ENCODE assay signal across 7 mouse cellular contexts in the genomic region with DNA sequence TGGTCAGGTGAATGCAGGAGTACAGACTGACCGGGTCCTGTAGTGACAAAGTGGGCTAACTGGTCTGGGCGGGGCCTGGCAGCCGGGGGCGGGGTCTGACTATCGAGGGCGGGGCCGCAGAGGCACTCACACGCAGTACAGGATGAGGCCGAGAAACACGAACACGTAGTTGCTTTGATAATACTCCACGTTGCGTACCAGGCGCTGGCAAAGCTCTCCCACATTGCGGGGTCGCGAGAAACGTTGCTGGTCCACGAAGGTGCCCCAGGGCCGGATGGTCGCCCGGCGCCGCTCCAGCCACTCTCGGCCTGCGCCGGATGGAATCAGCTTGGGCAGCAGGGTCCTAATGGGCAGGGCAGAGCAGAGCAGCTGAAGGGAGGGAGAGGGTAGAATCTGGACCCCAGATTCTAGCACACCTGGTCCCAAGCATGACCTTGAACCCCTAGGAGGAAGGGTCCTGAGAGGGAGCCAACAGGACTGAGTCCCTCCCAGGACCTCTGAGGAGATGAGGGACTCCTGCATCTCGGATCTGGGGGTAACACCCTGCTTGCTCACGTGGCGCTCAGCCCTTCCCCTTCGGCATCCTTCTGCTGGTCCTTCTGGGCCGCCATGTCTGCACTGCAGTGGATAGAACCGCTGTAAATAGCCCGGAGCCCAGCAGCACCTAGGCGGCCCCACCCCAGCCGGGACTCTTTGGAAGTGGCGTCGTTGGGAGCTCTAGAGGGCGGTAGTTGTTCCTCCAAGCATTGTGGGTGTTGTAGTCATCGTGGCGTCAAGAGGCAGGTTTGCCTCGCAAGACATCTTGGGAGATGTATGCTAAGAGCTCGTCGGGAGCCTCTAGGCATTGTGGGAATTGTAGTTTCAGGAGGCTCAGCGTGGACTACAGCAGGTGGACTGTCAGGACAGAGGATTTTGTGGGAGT. TPM values are rescaled to one million over a fixed set of nuclear protein-coding genes. Genes with fewer than 3 reads are reported as not detected.
DNase-seq lines count a peak whose midpoint lies in the region; ATAC-seq lines count a peak whose summit lies in the region.

A gene (minus strand): TSS at position 783 of the 922 bp plus-strand sequence.

- peak; percentile 96 for ATAC-seq in intestine, embryonic 16.5 days
- peak; percentile 88 for ATAC-seq in midbrain, embryonic 11.5 days (ENCODE audit: low FRiP score)

- H3K27ac ChIP-seq in intestine, embryonic 16.5 days (ENCODE audit: low read length), result peak within 1 kb of the TSS; percentile 89
- no peak within 1 kb of the TSS for H3K27ac ChIP-seq in midbrain, embryonic 11.5 days (ENCODE audit: low read depth, low read length)

- no peaks in the 10 kb centered on the region for H3K9me3 ChIP-seq in intestine, embryonic 16.5 days (ENCODE audit: control insufficient read depth, low read length)
- H3K9me3 ChIP-seq in midbrain, embryonic 11.5 days (ENCODE audit: control insufficient read depth, low read length), result no peaks in the 10 kb centered on the region

- DNase-seq in adrenal gland, adult 8-10 months, result peak; percentile 95
- DNase-seq in embryo, embryonic 9.5 days (ENCODE audit: extremely low spot score), result peak; percentile 89
- peak; percentile 66 to 88 for DNase-seq in gastrocnemius, postnatal 4 days (ENCODE audit: low spot score in 2 of 2)
- peak; percentile 92 to 94 for DNase-seq in left cerebral cortex, postnatal 36 days (ENCODE audit: low spot score in 2 of 2)
- DNase-seq in midbrain, embryonic 11.5 days (ENCODE audit: low spot score, missing footprints), result peak; percentile 98
- DNase-seq in skeletal muscle tissue, adult 2 months (ENCODE audit: low read depth, low spot score), result peak; percentile 95

- WGBS in intestine, embryonic 16.5 days, result under 1% methylated on average over 45 of the region's 45 CpGs
- WGBS in midbrain, embryonic 11.5 days, result under 1% methylated on average over 45 of the region's 45 CpGs

- peak within 1 kb of the TSS; percentile 88 for H3K4me3 ChIP-seq in intestine, embryonic 16.5 days (ENCODE audit: low read length)
- peak within 1 kb of the TSS; percentile 68 for H3K4me3 ChIP-seq in midbrain, embryonic 11.5 days (ENCODE audit: low read depth, low read length)

- H3K4me1 ChIP-seq in intestine, embryonic 16.5 days (ENCODE audit: control insufficient read depth, insufficient read depth, low read length), result peaks cover 4% of the 10 kb centered on the region
- H3K4me1 ChIP-seq in midbrain, embryonic 11.5 days (ENCODE audit: control insufficient read depth, insufficient read depth, low read length), result peaks cover 5% of the 10 kb centered on the region; the same call in 1 of the 2 replicates

- intact Hi-C loops in left cerebral cortex, postnatal 36 days (cut with DNase I), result no loop called here

- no peaks in the 10 kb centered on the region for H3K27me3 ChIP-seq in intestine, embryonic 16.5 days (replicated peaks; ENCODE audit: control insufficient read depth, insufficient read depth, low read length)
- H3K27me3 ChIP-seq in midbrain, embryonic 11.5 days (ENCODE audit: control insufficient read depth, insufficient read depth, low read length), result no peaks in the 10 kb centered on the region

- H3K4me2 ChIP-seq in intestine, embryonic 16.5 days (ENCODE audit: low read depth, low read length), result peak within 1 kb of the TSS; percentile 70
- peak within 1 kb of the TSS; percentile 85 for H3K4me2 ChIP-seq in midbrain, embryonic 11.5 days

- peak within 1 kb of the TSS; percentile 91 for H3K9ac ChIP-seq in intestine, embryonic 16.5 days (ENCODE audit: low read depth, low read length)
- H3K9ac ChIP-seq in midbrain, embryonic 11.5 days (ENCODE audit: low read length), result peak within 1 kb of the TSS; percentile 69

- peaks cover 6% of the 10 kb centered on the region for H3K36me3 ChIP-seq in intestine, embryonic 16.5 days (ENCODE audit: control insufficient read depth, insufficient read depth, low read length)
- no peaks in the 10 kb centered on the region; the same call in 1 of the 2 replicates for H3K36me3 ChIP-seq in midbrain, embryonic 11.5 days (ENCODE audit: control insufficient read depth, insufficient read depth, low read length)

RNA-seq across cellular contexts. Expression of the gene that starts here (rescaled TPM):
- total RNA-seq in adrenal gland, adult 8-10 months (2022), result 100 to 1,000 TPM; 343 to 403 (median 360) TPM
- total RNA-seq in gastrocnemius, postnatal 4 days (2021), result 100 to 1,000 TPM; 157 to 161 TPM
- polyA plus RNA-seq in intestine, embryonic 16.5 days (2015; fragmentation: Nextera tagmentation; extraction: Ambion mirVana), result 151 and 153 TPM in 2 replicates
- total RNA-seq in left cerebral cortex, postnatal 36 days (2021), result 100 to 1,000 TPM; 276 to 329 TPM
- 108 and 110 TPM in 2 replicates for polyA plus RNA-seq in midbrain, embryonic 11.5 days (2014; fragmentation: Nextera tagmentation; extraction: Ambion mirVana)
